Mouse (Mus musculus): ENCODE data around the gene Akap12.

The Akap12 gene

GRCm38 (mm10) chr10:4266041-4266930 lies at the start of gene Akap12:
TSS of gene Akap12 (plus strand) at chr10:4266380.
- DNase-seq, result peak; percentile 36

- DNase-seq, result no peak
Measured at GRCm38 (mm10) chr10:4230563-4231359, 35.4 kb upstream of the Akap12 start.

- DNase-seq, result peak; percentile 24
Measured at GRCm38 (mm10) chr10:4233102-4233501, 33.1 kb upstream of the Akap12 start.

- DNase-seq, result no peak
Measured at GRCm38 (mm10) chr10:4239794-4240574, 26.2 kb upstream of the Akap12 start.

- no peak for DNase-seq
Measured at GRCm38 (mm10) chr10:4243591-4244300, 22.4 kb upstream of the Akap12 start.

GRCm38 (mm10) chr10:4245812-4246211 lies 20.4 kb upstream of the Akap12 start:
- DNase-seq, result no peak

- no peak for DNase-seq
Measured at GRCm38 (mm10) chr10:4246407-4246806, 19.8 kb upstream of the Akap12 start.

GRCm38 (mm10) chr10:4249235-4249845 lies 16.8 kb upstream of the Akap12 start:
- no peak for DNase-seq

GRCm38 (mm10) chr10:4250681-4251080 lies 15.5 kb upstream of the Akap12 start:
- no peak for DNase-seq

GRCm38 (mm10) chr10:4253613-4254012 lies 12.6 kb upstream of the Akap12 start:
- no peak for DNase-seq

- no peak for DNase-seq
Measured at GRCm38 (mm10) chr10:4254459-4254858, 11.7 kb upstream of the Akap12 start.

- no peak for DNase-seq
Measured at GRCm38 (mm10) chr10:4260925-4261324, 5.3 kb upstream of the Akap12 start.

GRCm38 (mm10) chr10:4261359-4261952 lies 4.7 kb upstream of the Akap12 start:
- DNase-seq, result no peak

GRCm38 (mm10) chr10:4265641-4266040 lies 539 bp upstream of the Akap12 start:
- peak; percentile 33 for DNase-seq

GRCm38 (mm10) chr10:4266931-4267310 lies 741 bp downstream of the Akap12 start:
- peak; percentile 28 for DNase-seq

GRCm38 (mm10) chr10:4267481-4267880 lies 1.3 kb downstream of the Akap12 start:
- DNase-seq, result no peak

GRCm38 (mm10) chr10:4268140-4268539 lies 2.0 kb downstream of the Akap12 start:
- DNase-seq, result no peak

- DNase-seq, result no peak
Measured at GRCm38 (mm10) chr10:4275572-4275971, 9.4 kb downstream of the Akap12 start.

GRCm38 (mm10) chr10:4276081-4276480 lies 9.9 kb downstream of the Akap12 start:
- DNase-seq, result no peak

- DNase-seq, result no peak
Measured at GRCm38 (mm10) chr10:4278041-4278440, 11.9 kb downstream of the Akap12 start.

GRCm38 (mm10) chr10:4282395-4282794 lies 16.2 kb downstream of the Akap12 start:
- DNase-seq, result no peak

GRCm38 (mm10) chr10:4284781-4285180 lies 18.6 kb downstream of the Akap12 start:
- DNase-seq, result no peak
